In the genomic region with DNA sequence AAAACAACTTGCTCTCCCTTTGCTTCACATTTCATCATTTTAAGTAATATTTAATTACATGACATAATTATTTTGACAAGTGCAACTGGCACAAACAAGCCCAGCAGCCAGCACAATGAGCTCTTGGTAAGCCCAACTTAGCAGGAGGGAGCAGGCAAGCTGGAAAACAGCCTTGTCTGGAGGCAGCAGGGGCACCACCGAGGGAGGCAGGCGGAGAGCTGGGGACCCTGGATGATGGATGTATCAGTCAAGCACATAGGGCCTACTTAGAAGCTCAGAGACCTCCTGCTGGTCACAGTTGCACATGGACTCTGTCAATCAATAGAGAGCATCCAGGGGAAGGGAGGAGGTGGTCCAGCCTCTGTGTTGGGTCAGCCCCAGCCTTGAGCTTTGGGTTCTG, we compare ENCODE assay signal across 26 mouse cellular contexts. TPM values are rescaled to one million over a fixed set of nuclear protein-coding genes. Genes with fewer than 3 reads are reported as not detected.
"Had no signal": no experiment of that assay in that cellular context is flagged by ENCODE, and none has a peak within 500 bp of the region (broad histone marks: within the 10 kb centered on the region; RNA-seq: fewer than 3 reads in every experiment).

No protein-coding gene starts in this region.

- H3K4me1 ChIP-seq: liver, embryonic 13.5 days had no signal

- H3K9ac ChIP-seq: heart, embryonic 12.5 days; hindbrain, embryonic 12.5 days; hindbrain, embryonic 14.5 days; intestine, embryonic 15.5 days; liver, embryonic 13.5 days had no signal

- H3K9me3 ChIP-seq: heart, embryonic 10.5 days; heart, embryonic 12.5 days; hindbrain, embryonic 12.5 days; intestine, embryonic 15.5 days; liver, embryonic 13.5 days had no signal

- DNase-seq: gastrocnemius, adult 2 months; gastrocnemius, postnatal 10 days; gastrocnemius, postnatal 25 days; heart, adult 18-20 months; heart, postnatal 10 days; heart, postnatal 4 days; kidney, adult 18-20 months; kidney, adult 8-10 months; kidney, postnatal 10 days; kidney, postnatal 25 days; kidney, postnatal 4 days; liver; liver, embryonic 13.5 days had no signal

- H3K4me2 ChIP-seq: heart, embryonic 12.5 days; hindbrain, embryonic 12.5 days; hindbrain, embryonic 14.5 days; intestine, embryonic 15.5 days; liver, embryonic 11.5 days; liver, embryonic 13.5 days had no signal

- H3K27me3 ChIP-seq: intestine, embryonic 15.5 days; liver, embryonic 13.5 days had no signal

- H3K36me3 ChIP-seq: heart, embryonic 10.5 days; heart, embryonic 12.5 days; hindbrain, embryonic 10.5 days; hindbrain, embryonic 12.5 days; intestine, embryonic 15.5 days; liver, embryonic 13.5 days had no signal

- H3K4me3 ChIP-seq: gastrocnemius, adult 2 months; heart, embryonic 10.5 days; heart, embryonic 12.5 days; hindbrain, embryonic 10.5 days; hindbrain, embryonic 12.5 days; intestine, embryonic 15.5 days; liver, embryonic 13.5 days had no signal

- H3K27ac ChIP-seq: gastrocnemius, adult 2 months; heart, embryonic 10.5 days; hindbrain, embryonic 10.5 days; hindbrain, embryonic 12.5 days; hindbrain, embryonic 14.5 days; intestine, embryonic 15.5 days; liver, embryonic 13.5 days had no signal

- ATAC-seq: forebrain, embryonic 16.5 days; inflammation-experienced regulatory T-cells, adult 6 months; intestine, embryonic 15.5 days; intestine, postnatal 0 days had no signal

RNA-seq across cellular contexts. Expression of gene Mymk, which starts 4.0 kb away (rescaled TPM):
- total RNA-seq: granulocyte monocyte progenitor cell, adult 5-6 weeks; heart, adult 18-20 months; heart, adult 8-10 months; heart, postnatal 25 days; heart, postnatal 4 days had no signal
- polyA plus RNA-seq: forebrain, embryonic 16.5 days; inflammation-experienced regulatory T-cells, adult 6 months; intestine, postnatal 0 days had no signal

RNA-seq across cellular contexts. Expression of gene Adamtsl2, which starts 11.2 kb away (rescaled TPM):
- total RNA-seq: granulocyte monocyte progenitor cell, adult 5-6 weeks had no signal
- polyA plus RNA-seq: inflammation-experienced regulatory T-cells, adult 6 months had no signal

RNA-seq across cellular contexts. Expression of gene Slc2a6, which starts 40.2 kb away (rescaled TPM):
- total RNA-seq: gastrocnemius, adult 2 months had no signal
